Mouse (Mus musculus) ES-E14 (cell line): ENCODE results near the gene Kirrel. TPM values are rescaled to one million over a fixed set of nuclear protein-coding genes. Genes with fewer than 3 reads are reported as not detected.

ENCODE experiments used
- DNase-seq: peaks from one replicate; pipeline ENCODE4 v3.0.0-alpha.2; 2013; ENCODE audit warnings: low read depth, low spot score
- H3K27ac ChIP-seq: 2 replicates; pipeline ENCODE4 v1.5.1; 2012; ENCODE audit warnings: low read depth, mild to moderate bottlenecking, low read length, moderate library complexity, mixed read lengths; ENCODE audit not compliant: poor library complexity, insufficient read depth, severe bottlenecking
- H3K36me3 ChIP-seq: 2 replicates; pipeline ENCODE4 v1.6.1; 2012; ENCODE audit warnings: mild to moderate bottlenecking, low read length, moderate library complexity, mixed read lengths; ENCODE audit not compliant: control insufficient read depth, poor library complexity, insufficient read depth, severe bottlenecking
- H3K4me1 ChIP-seq, 2 experiments: fragments of 150-350 bp in 1 of 2; sonication (generic) in 1 of 2; 2 replicates each; pipeline ENCODE4 v1.6.1; 2012; ENCODE audit warnings: low read length in 2 of 2, mild to moderate bottlenecking in 1 of 2, mixed read lengths in 1 of 2; ENCODE audit not compliant: control insufficient read depth in 2 of 2, insufficient read depth in 2 of 2, poor library complexity in 1 of 2
- H3K4me3 ChIP-seq, 2 experiments: fragments of 150-350 bp in 1 of 2; sonication (generic) in 1 of 2; 2 replicates each; pipeline ENCODE4 v1.5.1; 2012; ENCODE audit warnings: low read length in 2 of 2, low read depth in 1 of 2, mild to moderate bottlenecking in 1 of 2, mixed read lengths in 1 of 2; ENCODE audit not compliant: insufficient read depth in 1 of 2, poor library complexity in 1 of 2, severe bottlenecking in 1 of 2
- H3K9ac ChIP-seq: 2 replicates; pipeline ENCODE4 v1.6.1; 2012; ENCODE audit warnings: low read depth, mild to moderate bottlenecking, low read length, mixed read lengths; ENCODE audit not compliant: poor library complexity, insufficient read depth, severe bottlenecking
- H3K9me3 ChIP-seq: fragments of 150-350 bp; sonication (generic); 2 replicates; pipeline ENCODE4 v1.6.1; 2012; ENCODE audit warnings: low read depth, mild to moderate bottlenecking, low read length; ENCODE audit not compliant: control insufficient read depth, insufficient read depth
- CHD2 ChIP-seq: IDR thresholded peaks from 2 replicates; pipeline ENCODE4 v1.6.1; 2014; ENCODE audit warnings: mild to moderate bottlenecking, low read depth, low read length, inconsistent platforms
- HCFC1 ChIP-seq: IDR thresholded peaks from 2 replicates; pipeline ENCODE4 v1.6.1; 2012; ENCODE audit warnings: low read length, inconsistent platforms, borderline replicate concordance; ENCODE audit not compliant: insufficient read depth
- MAFK ChIP-seq: IDR thresholded peaks from 2 replicates; pipeline ENCODE4 v1.6.1; 2014; ENCODE audit warnings: mild to moderate bottlenecking, low read depth, low read length, inconsistent platforms; ENCODE audit not compliant: insufficient read depth
- ZC3H11A ChIP-seq: IDR thresholded peaks from 2 replicates; pipeline ENCODE4 v1.6.1; 2012; ENCODE audit warnings: low read depth, mild to moderate bottlenecking, inconsistent platforms, low read length, borderline replicate concordance
- ZNF384 ChIP-seq: IDR thresholded peaks from 2 replicates; pipeline ENCODE4 v1.6.1; 2012; ENCODE audit warnings: low read depth, low read length, inconsistent platforms
- in situ Hi-C, 2 experiments: fragments of 600-800 bp; cut with MboI; formaldehyde crosslinking; loops; one replicate each; pipeline ENCODE4 v1.15.1; 2025; ENCODE audit warnings: low sequenced_read_pairs in 2 of 2, inconsistent platforms in 1 of 2; ENCODE audit not compliant: unreplicated experiment in 2 of 2
- total RNA-seq: library from RNA; depleted of rRNA; stranded (reverse); fragments of 300-350 nt; gene quantifications from 2 replicates; pipeline ENCODE4 v1.2.3, GENCODE M21; 2012; rRNA removed

Kirrel gene
- 35.5 and 37.8 TPM in 2 replicates for total RNA-seq

DNA sequence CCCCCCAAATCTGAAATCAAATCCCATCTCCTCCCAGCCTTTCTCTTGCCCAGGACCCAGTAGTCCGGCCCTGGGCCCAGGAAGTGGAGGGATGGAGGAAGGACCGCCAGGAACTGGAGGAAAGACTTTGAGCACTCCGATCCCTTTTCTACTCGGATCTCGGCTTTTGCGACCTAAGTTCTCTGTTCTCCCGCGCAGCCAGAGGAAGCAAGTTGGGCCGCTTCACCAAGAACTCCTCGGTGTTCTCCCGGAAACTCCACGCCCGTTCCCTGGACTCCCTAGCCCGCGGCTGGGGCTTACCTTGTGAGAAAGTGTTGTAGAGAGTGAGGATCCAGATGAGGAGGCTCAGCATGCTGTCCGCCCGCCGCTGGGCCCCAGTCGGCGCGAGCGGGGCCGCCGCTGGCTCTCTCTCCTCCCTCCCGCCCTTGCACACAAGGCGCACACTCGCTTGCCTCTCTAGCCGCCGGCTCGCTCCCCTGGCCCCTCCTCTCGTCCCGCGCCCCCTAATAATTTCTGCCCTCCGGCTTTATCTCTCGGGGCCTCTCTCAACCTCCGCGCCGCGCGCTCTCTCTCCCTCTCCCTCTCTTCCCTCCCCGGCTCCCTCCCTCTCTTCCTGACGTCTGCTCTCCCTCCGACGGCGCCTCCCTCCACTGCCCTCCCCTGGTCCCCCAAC is at the start of gene Kirrel:
Gene Kirrel (minus strand): TSS at position 652 of the 673 bp plus-strand sequence.
- peak; percentile 69 for DNase-seq
- Histone ChIP-seq H3K9ac (peak within 1 kb of the TSS; percentile 75), H3K9me3 (no peaks in the 10 kb centered on the region), H3K4me1 (peaks cover 0 to 16% of the 10 kb centered on the region in 2 experiments), H3K36me3 (no peaks in the 10 kb centered on the region), H3K27ac (peak within 1 kb of the TSS; percentile 11), H3K4me3 (peak within 1 kb of the TSS; percentile 63 to 76)
- no peak for TF ChIP-seq CHD2
- no peak for TF ChIP-seq HCFC1
- TF ChIP-seq ZNF384 = no peak
- no peak for TF ChIP-seq ZC3H11A
- in situ Hi-C loops = loop anchor here in 1 of 2 experiments (10.0 kb wide), 1 partner anchor 89 kb away; no protein-coding TSS in a partner anchor

DNA sequence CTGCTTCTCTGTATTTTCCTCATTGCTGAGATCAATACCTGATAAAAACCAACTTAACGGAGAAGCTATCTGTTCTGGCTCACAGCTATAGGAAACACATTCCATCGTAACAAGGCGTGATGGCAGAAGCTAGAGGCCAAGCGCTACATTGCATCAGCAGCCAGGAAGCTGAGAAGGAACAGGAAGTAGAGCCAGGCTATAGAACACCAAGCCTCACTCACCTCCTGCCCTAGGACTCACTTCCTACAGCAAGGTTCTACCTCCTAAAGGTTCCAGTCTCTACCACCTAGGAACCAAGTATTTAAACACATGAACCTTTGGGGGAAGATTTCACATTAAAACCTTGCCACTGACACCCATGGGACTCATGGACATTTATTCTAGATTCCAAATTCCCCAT is 49.1 kb upstream of the Kirrel start:
- H3K4me3 ChIP-seq = no peak overlapping the region
- no peaks in the 10 kb centered on the region for H3K36me3 ChIP-seq
- no peak for TF ChIP-seq MAFK
- TF ChIP-seq CHD2 = no peak
- no peak for TF ChIP-seq HCFC1
- H3K4me1 ChIP-seq = no peaks in the 10 kb centered on the region
- H3K9ac ChIP-seq = no peak overlapping the region
- in situ Hi-C loops = no loop called here
- no peaks in the 10 kb centered on the region for H3K9me3 ChIP-seq
- DNase-seq = no peak
- no peak overlapping the region for H3K27ac ChIP-seq

DNA sequence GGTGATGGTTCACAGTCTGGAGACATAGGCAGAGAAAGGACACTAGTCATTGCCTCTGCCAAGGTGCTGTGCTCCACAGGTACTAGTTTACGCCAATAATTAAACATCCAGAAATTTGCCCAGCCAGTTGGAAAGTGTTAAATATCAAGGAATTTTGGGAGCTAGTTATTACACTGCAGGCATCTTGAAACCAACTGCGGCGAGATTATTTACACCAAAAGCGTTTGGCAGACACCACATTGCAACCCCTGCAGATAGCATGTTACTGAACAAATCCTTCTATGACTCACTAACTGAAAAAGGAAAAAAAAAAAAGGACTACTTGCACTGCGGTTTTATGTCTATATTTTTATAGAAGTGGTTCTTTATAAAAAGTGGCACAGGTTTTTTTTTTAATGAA is 47.8 kb upstream of the Kirrel start:
- Histone ChIP-seq H3K9ac (no peak overlapping the region), H3K36me3 (no peaks in the 10 kb centered on the region), H3K9me3 (no peaks in the 10 kb centered on the region), H3K27ac (no peak overlapping the region), H3K4me3 (no peak overlapping the region), H3K4me1 (no peaks in the 10 kb centered on the region)
- no peak for DNase-seq
- in situ Hi-C loops = no loop called here
- TF ChIP-seq ZNF384 (no peak), ZC3H11A (no peak), HCFC1 (no peak), CHD2 (no peak), MAFK (no peak)

DNA sequence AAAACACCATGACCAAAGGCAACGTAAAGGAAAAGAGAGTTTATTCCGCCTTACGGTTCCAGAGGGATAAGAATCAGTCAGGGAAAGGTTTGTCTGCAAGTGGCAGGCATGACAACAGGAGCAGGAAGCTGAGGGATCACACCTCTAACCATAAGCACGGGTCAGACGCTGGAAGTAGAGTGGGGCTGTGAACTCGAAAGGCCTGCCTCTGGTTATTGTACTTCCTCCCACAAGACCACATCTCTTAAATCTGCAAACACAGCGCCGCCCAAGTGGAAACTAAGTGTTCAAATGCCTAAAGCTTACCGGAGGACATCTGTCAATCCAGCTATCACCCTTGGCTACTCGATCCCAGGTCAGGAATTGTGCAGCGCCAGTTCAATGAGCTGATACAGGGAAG is 40.6 kb upstream of the Kirrel start:
- TF ChIP-seq CHD2 (no peak), ZNF384 (no peak), ZC3H11A (no peak), MAFK (no peak), HCFC1 (no peak)
- no peaks in the 10 kb centered on the region; a peak in 1 of 4 replicates for H3K4me1 ChIP-seq
- H3K27ac ChIP-seq = no peak overlapping the region
- in situ Hi-C loops = no loop called here
- no peak for DNase-seq
- H3K9ac ChIP-seq = no peak overlapping the region
- no peak overlapping the region for H3K4me3 ChIP-seq
- H3K9me3 ChIP-seq = no peaks in the 10 kb centered on the region
- H3K36me3 ChIP-seq = no peaks in the 10 kb centered on the region

DNA sequence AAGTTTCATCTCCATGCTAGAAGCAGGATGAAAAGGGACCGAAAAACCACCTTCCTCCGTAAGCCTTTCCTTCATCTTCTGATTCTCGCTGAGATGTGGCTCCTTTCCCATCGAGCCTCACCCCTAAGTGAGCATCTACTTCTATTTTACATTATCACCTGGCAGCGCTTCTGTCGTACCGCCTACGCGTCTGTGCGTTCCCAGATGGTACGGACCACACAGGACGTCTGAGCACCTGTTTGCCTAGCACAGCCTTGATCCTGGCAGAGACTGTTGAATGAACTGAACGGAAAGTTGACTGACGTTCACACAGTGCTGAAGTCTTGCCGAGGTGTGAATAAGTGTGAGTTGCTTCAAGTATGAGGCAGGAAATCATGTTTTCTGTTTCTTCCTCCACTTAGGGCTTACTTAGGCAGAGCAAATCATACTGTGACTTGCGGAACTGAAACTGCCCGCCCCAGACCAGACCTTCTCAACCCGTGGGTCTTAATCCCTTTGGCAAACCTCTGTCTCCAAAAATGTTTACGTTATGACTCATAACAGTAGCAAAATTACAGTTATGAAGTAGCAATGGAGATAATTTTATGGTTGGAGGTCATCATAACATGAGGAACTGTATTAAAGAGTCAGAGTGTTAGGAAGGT is 39.8 kb upstream of the Kirrel start:
- in situ Hi-C loops = no loop called here
- Histone ChIP-seq H3K27ac (no peak overlapping the region), H3K4me1 (no peaks in the 10 kb centered on the region; a peak in 1 of 4 replicates), H3K9me3 (no peaks in the 10 kb centered on the region), H3K9ac (no peak overlapping the region), H3K36me3 (no peaks in the 10 kb centered on the region), H3K4me3 (no peak overlapping the region)
- no peak for DNase-seq
- TF ChIP-seq CHD2 (no peak), ZC3H11A (no peak), HCFC1 (no peak)
